Mouse (Mus musculus) forebrain, embryonic 10.5 days (tissue): Measurements from ENCODE around the gene Hexim2. TPM values are rescaled to one million over a fixed set of nuclear protein-coding genes. Genes with fewer than 3 reads are reported as not detected.

ENCODE experiments used
- DNase-seq: peaks from one replicate; pipeline ENCODE4 v3.0.0-alpha.2; 2017; ENCODE audit warnings: low spot score; ENCODE audit errors: extremely low spot score
- H3K27ac ChIP-seq: fragments of 300-500 bp; sonication (generic); 2 replicates; pipeline ENCODE4 v1.5.1; 2016; ENCODE audit warnings: mild to moderate bottlenecking
- H3K27me3 ChIP-seq: fragments of 300-500 bp; sonication (generic); 2 replicates; pipeline ENCODE4 v1.6.1; 2016; ENCODE audit warnings: mild to moderate bottlenecking; ENCODE audit not compliant: poor library complexity, severe bottlenecking
- H3K36me3 ChIP-seq: fragments of 300-500 bp; sonication (generic); replicated peaks from 2 replicates; pipeline ENCODE4 v1.6.1; 2016; ENCODE audit warnings: mild to moderate bottlenecking, moderate library complexity
- H3K4me1 ChIP-seq: fragments of 300-500 bp; sonication (generic); 2 replicates; pipeline ENCODE4 v1.6.1; 2016
- H3K4me3 ChIP-seq: fragments of 300-500 bp; sonication (generic); 2 replicates; pipeline ENCODE4 v1.5.1; 2016; ENCODE audit warnings: mild to moderate bottlenecking, moderate library complexity
- H3K9me3 ChIP-seq: fragments of 300-500 bp; sonication (generic); 2 replicates; pipeline ENCODE4 v1.6.1; 2016; ENCODE audit warnings: mild to moderate bottlenecking, moderate library complexity
- WGBS: fragments of 180-500 bp; shearing (Covaris S2); methylation state at CpG from one replicate; pipeline ENCODE4 v1.1.7; 2016; 5-methylcytosine and 5-hydroxymethylcytosine counted together
- polyA plus RNA-seq: library from polyadenylated mRNA; unstranded; fragments of >200 nt; fragmentation: Nextera tagmentation; extraction: Ambion mirVana; gene quantifications from 2 replicates; pipeline ENCODE4 v1.2.1, GENCODE M21; 2016

Gene Hexim2
- polyA plus RNA-seq, 1 experiment from 2014 or later = 7.2 TPM

DNA sequence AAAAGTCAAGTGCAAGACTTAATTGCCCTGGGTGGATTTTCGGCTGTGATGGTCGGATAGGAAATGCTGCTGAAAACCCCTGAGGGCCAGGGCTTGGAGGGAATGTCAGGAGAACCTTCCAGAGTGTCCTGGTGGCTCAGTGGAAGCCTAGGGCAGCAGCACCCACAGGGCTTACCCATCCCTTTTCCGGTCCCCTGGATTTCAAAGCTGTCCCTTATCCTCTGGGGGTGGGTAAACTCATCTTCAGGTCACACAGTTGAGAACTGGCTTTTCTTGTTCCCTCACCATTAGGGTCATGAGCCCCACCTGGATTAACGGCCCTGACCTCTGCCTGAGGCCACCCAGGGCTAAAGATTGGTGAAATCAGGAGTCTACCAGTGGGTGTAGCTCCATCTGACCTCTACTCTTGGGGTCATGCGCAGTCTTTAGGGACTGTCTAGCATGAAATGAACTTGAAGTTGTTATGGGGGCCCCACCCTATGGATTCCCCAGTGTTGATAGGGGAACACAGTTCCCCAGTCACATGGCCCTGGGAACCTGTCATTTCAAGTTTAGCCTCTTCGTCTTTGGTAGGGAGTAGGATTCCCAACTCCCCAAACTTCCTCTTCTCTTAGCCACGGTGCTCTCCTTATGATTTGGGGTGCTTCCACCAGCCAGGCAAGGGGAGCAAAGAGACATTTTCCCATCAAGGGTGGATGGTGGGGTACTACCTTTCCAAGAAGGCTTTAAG, 41.0 kb downstream of the Hexim2 start:
- 84% methylated on average over 7 of the region's 7 CpGs for WGBS
- no peak overlapping the region for H3K4me3 ChIP-seq
- peaks cover 24% of the 10 kb centered on the region for H3K4me1 ChIP-seq
- DNase-seq = no peak
- no peaks in the 10 kb centered on the region for H3K36me3 ChIP-seq
- H3K9me3 ChIP-seq = no peaks in the 10 kb centered on the region
- no peak overlapping the region for H3K27ac ChIP-seq
- H3K27me3 ChIP-seq = peaks cover 73% of the 10 kb centered on the region

DNA sequence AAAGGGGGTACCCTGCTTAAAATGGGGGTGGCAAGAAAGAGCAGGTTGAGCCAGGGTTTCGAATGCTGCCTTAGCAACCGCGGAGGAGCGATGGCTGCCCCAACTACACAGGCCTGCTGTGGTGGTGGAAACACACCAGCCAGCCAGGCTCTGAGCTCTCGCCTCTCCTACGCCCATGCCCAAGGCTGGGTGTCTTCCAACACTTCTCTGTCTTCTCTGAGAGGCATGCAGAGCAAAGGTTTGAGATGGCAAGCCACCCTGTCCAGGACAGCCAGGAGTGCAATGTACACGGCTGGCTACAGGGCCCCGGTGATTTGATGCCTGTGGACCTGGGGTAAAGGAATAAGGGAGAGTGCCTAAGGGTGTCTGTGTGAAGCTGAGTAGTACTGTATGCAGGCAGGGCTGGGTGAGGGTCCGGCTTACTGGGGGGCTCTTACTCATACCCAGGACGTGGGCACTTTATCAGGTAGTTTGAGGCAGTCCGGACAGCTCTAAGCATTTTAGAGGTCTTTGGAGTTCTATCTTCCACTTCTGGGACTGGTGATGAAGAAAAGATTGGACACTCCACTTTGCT, 41.6 kb downstream of the Hexim2 start:
- H3K27me3 ChIP-seq = peaks cover 74% of the 10 kb centered on the region
- WGBS = 90% methylated on average over 11 of the region's 11 CpGs

DNA sequence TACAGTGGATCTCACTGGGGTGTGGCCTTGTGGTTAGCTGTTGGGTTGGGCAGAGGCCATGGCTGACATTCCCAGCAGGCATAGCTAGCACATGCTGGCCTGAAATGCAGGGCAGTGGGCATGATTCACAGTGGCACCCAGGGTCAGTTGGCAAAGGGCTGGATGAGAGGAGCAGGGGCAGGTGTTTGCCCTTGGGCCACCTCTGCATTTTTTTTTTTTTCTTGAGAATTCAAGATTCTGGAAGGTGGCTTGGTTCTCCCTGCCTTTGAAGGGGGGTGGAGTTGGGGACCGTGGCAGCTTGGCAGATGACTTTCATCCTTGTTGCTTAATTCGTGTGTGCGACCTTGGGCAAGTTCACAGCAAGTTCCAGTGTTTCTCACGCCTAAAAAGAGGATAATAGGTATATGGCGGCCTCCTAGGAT, 42.2 kb downstream of the Hexim2 start:
- WGBS = 76% methylated on average over 5 of the region's 5 CpGs

More for the DNA sequence above, 41.6 kb downstream of the Hexim2 start:
- Histone ChIP-seq H3K36me3 (no peaks in the 10 kb centered on the region), H3K4me1 (peaks cover 24% of the 10 kb centered on the region), H3K4me3 (no peak overlapping the region), H3K27ac (no peak overlapping the region), H3K9me3 (no peaks in the 10 kb centered on the region)
- no peak for DNase-seq

DNA sequence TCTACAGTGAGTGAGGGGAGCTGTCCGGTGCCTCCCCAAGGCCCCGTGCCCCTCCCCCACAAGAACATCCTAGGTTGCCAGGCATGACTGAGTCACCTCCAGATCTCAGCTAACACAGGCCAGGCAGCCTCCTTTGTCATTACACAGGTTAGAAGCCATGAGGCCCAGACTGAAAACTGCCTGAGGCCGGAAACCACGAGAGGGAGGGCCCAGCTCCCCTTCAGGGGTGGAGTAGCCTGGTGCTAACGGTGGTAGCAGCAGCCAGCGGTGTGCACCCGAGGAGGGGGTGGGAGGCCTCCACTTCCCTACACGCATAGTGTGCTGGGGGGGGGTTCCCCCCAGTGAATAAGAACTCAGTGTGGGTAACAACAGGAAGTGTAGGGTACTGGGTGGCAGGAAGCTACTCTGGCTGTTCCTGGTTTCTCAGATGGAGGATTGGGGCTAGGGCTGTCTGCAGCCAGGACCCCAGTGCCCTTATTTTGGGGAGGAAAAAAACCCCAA, 42.7 kb downstream of the Hexim2 start:
- Histone ChIP-seq H3K4me3 (no peak overlapping the region), H3K27ac (0 out of 2 replicates have a peak overlapping the region, but pooled peaks have one; percentile 35), H3K4me1 (peaks cover 24% of the 10 kb centered on the region), H3K27me3 (peaks cover 73% of the 10 kb centered on the region), H3K9me3 (no peaks in the 10 kb centered on the region), H3K36me3 (no peaks in the 10 kb centered on the region)
- 63% methylated on average over 8 of the region's 8 CpGs for WGBS
- no peak for DNase-seq

More for the DNA sequence above, 42.2 kb downstream of the Hexim2 start:
- Histone ChIP-seq H3K4me3 (no peak overlapping the region), H3K4me1 (peaks cover 24% of the 10 kb centered on the region), H3K27ac (0 out of 2 replicates have a peak overlapping the region, but pooled peaks have one; percentile 35), H3K36me3 (no peaks in the 10 kb centered on the region), H3K9me3 (no peaks in the 10 kb centered on the region), H3K27me3 (peaks cover 73% of the 10 kb centered on the region)
- DNase-seq = no peak

DNA sequence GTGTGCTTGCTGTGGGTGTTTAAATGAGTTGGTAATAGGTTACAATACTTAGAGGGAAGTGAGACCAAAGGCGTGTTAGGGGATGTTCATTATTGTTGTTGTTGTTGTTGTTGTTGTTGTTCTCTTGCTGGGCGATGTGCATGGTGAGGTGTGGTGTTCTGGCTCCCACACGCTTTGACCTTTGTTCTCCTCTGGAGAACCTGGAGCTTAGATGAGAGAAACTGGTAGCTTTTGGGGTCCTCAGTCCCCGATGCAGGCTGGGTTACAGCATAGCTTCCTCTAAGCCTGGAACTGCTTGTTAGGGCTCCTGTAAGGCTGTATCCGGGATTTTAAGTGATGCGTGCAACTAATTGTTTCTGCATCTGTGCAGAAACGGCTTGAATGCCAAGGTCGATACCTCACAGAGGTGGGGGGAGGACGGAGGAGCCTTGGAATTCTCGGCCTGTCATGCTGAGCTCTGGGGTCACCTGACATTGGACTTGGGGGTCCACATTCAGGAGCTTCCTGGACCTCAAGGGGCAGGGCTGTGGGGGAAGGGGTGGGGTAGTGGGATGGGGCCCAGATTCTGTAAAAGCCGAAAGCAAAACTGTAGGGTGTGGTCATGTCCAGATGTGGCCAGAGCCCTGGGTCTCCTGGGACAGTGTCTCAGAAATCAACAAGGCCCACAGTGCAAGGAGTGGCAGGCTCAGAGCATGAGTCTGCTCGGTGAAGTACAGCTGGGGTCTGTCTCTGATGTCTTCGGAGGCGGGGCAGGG, 43.6 kb downstream of the Hexim2 start:
- peaks cover 66% of the 10 kb centered on the region for H3K27me3 ChIP-seq
- H3K27ac ChIP-seq = no peak overlapping the region
- no peak overlapping the region for H3K4me3 ChIP-seq
- WGBS = 83% methylated on average over 14 of the region's 14 CpGs
- H3K36me3 ChIP-seq = no peaks in the 10 kb centered on the region
- no peak for DNase-seq
- peaks cover 16% of the 10 kb centered on the region for H3K4me1 ChIP-seq
- no peaks in the 10 kb centered on the region for H3K9me3 ChIP-seq

DNA sequence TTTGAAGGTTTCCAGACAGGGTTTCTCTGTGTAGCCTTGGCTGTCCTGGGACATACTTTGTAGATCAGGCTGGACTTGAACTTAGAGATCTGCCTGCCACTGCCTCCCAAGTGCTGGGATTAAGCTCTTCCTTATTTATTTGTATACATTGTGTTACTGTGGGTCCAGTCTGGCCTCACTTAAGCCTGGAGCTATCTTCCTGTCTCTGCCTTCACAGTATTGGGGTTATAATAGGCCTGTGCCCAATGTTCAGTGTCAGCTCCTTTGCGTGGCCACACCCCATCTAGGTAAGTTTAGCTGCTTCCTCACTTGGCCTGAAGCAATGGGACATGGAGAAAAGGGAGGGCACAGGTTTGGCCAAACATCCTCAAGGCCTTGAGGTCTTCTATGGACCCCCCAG, 44.3 kb downstream of the Hexim2 start:
- H3K27ac ChIP-seq = no peak overlapping the region
- peaks cover 10% of the 10 kb centered on the region for H3K4me1 ChIP-seq
- peaks cover 60% of the 10 kb centered on the region for H3K27me3 ChIP-seq
- H3K4me3 ChIP-seq = no peak overlapping the region
- 92% methylated on average over 1 of the region's 1 CpGs for WGBS
- no peaks in the 10 kb centered on the region for H3K9me3 ChIP-seq
- no peaks in the 10 kb centered on the region for H3K36me3 ChIP-seq
- no peak for DNase-seq

DNA sequence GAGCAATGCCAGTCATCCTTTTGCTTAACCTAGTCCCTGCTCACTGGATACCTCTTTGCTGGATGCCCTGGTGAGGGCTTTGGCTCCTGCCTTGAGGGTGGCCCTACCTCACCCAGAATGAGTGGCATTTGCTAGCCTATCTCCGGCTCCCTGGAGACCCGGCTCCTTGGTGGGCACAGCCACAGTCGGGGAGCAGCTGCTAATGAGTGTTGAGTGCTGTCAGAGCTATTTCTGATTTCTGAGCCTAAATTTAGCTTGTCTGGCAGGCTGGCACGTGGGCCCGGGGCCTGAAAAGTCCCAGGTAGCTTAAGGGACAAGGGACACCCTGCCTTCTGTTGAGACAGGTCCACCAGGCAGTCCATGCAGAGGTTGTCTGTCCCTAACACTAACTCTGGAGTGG, 45.0 kb downstream of the Hexim2 start:
- 88% methylated on average over 5 of the region's 5 CpGs for WGBS
- DNase-seq = no peak
- Histone ChIP-seq H3K4me1 (peaks cover 6% of the 10 kb centered on the region), H3K27me3 (peaks cover 57% of the 10 kb centered on the region), H3K9me3 (no peaks in the 10 kb centered on the region), H3K27ac (no peak overlapping the region), H3K36me3 (no peaks in the 10 kb centered on the region), H3K4me3 (no peak overlapping the region)

DNA sequence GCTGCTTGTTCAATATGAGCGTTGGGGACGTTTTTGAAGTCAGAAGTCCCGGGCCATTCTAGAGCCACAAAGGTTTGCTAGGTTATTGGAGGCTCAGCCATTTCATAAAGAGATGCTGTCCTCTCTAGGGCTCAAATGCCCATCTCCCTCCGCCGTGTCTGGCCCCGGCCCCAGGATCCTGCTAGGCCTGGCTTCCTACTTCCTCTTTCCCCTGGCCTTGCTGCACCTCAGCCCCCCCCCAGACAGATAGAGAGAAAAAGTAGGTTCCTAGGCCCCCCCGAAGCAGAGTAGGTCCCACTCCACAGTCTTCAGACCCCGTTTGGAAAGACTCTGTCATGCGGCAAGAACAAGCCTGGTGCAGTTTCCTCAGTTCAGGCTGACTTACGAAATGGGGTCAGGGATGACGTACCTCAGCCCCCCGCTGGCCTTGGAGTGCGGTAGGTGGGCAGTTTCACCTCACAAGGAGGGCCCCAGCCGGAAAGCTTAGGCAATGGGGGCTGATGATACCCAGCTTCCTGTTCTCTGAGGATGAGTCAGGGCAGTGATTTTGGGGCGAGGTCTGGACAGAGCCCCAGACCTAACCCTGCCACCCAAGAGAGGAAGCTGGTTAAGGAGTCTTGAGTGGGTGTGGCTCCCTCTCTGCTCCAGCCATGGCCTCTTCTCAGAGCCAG, 45.7 kb downstream of the Hexim2 start:
- Histone ChIP-seq H3K9me3 (no peaks in the 10 kb centered on the region), H3K4me3 (no peak overlapping the region), H3K36me3 (no peaks in the 10 kb centered on the region), H3K4me1 (peaks cover 6% of the 10 kb centered on the region), H3K27me3 (peaks cover 49% of the 10 kb centered on the region), H3K27ac (no peak overlapping the region)
- 84% methylated on average over 15 of the region's 15 CpGs for whole genome bisulfite sequencing
- DNase-seq = no peak

DNA sequence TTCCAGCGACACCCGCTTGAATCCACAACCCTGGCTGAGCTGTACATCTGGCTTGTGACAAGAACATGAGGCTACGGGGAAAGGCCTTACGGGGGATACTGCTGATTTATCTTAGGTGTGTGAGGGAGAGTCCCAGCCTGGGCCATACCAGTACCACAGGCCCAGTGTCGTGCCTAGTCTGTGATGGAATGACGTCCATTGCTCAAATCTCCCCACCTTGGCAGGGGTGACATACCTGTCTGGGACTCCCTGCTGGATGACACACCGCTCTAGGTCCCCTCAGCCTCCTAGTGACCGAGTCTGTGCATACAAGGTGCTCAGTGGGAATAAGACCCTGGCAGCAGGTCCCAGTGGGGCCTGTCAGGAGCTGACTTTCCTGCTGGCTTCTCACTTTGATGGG, 46.5 kb downstream of the Hexim2 start:
- Histone ChIP-seq H3K36me3 (no peaks in the 10 kb centered on the region), H3K9me3 (no peaks in the 10 kb centered on the region), H3K27me3 (peaks cover 41% of the 10 kb centered on the region), H3K4me1 (peaks cover 6% of the 10 kb centered on the region), H3K27ac (no peak overlapping the region), H3K4me3 (no peak overlapping the region)
- no peak for DNase-seq
- 86% methylated on average over 8 of the region's 8 CpGs for WGBS

DNA sequence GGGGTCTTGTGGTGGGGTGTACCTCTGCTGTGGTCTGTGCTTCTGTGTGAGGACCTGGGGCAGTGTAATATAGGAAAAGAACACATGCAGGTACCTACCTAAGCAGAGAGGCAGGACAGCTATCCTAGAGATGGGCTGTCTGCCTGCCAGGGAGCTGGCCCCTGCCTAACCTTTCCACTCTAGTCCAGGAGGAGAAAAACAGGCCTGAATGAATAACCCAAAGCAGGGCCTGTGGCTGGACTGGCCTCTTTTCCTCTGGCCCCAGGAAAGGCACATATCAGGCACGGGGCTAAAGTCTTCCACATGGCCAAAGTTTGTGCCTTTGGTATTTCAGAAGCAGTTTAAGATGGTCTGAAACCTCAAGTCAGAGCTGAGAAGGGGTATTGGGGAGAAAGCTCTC, 48.2 kb downstream of the Hexim2 start:
- no peaks in the 10 kb centered on the region for H3K4me1 ChIP-seq
- H3K27ac ChIP-seq = no peak overlapping the region
- no peak for DNase-seq
- 78% methylated on average over 1 of the region's 1 CpGs for WGBS
- no peaks in the 10 kb centered on the region for H3K9me3 ChIP-seq
- no peak overlapping the region for H3K4me3 ChIP-seq
- peaks cover 39% of the 10 kb centered on the region for H3K27me3 ChIP-seq
- H3K36me3 ChIP-seq = no peaks in the 10 kb centered on the region

DNA sequence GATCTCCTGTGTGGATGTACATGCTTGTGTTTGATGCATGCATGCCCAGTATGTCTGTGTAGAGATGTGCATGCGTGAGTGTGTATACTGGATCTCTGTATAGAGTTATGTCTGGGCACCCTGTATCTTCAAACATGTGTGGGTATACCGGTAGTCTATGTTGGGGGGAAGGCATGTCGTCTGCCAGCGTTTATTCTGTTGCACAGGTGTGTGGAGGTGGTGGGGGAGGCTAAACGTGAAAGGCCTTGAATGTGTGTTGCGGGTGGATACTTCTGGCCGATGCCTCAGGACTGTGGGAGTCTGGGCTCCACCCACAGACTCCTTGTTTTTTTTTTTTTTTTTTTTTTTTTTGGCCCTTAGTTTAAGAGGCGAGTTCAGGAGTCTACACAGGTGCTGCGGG, 49.1 kb downstream of the Hexim2 start:
- H3K4me1 ChIP-seq = no peaks in the 10 kb centered on the region
- WGBS = 76% methylated on average over 9 of the region's 9 CpGs
- peaks cover 47% of the 10 kb centered on the region for H3K27me3 ChIP-seq
- no peaks in the 10 kb centered on the region for H3K9me3 ChIP-seq
- H3K27ac ChIP-seq = no peak overlapping the region
- no peak for DNase-seq
- no peak overlapping the region for H3K4me3 ChIP-seq
- H3K36me3 ChIP-seq = no peaks in the 10 kb centered on the region

DNA sequence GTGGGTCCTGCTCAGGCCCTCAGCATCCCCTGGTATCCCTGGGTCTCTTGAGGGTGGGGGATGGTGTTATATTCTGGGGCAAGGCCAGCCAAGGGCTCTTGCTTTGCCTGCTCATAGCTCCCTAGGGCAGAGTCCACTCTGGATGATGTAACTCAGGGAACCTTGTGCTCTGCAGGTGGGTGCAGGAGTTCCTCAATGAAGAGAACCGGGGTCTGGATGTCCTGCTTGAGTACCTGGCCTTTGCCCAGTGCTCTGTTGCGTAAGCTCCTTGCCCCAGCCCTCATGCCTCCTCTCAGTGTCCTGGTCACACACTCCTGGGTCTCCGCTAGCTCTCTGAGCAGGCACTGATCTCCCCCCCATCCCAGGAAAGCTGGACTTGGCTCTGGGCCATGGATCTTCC, 49.7 kb downstream of the Hexim2 start:
- H3K4me1 ChIP-seq = no peaks in the 10 kb centered on the region
- H3K27ac ChIP-seq = no peak overlapping the region
- H3K36me3 ChIP-seq = no peaks in the 10 kb centered on the region
- H3K27me3 ChIP-seq = peaks cover 49% of the 10 kb centered on the region
- no peak overlapping the region for H3K4me3 ChIP-seq
- no peak for DNase-seq
- no peaks in the 10 kb centered on the region for H3K9me3 ChIP-seq
- 81% methylated on average over 3 of the region's 3 CpGs for WGBS
